Mouse (Mus musculus) kidney, postnatal 14 days (tissue): ENCODE measurements around the gene Klkb1.
"Not testable (repeated sequence)": the region's sequence is repeated elsewhere in the genome, so short reads cannot be mapped to it uniquely, and the experiment has no call there.

ENCODE experiments used
- DNase-seq: peaks from one replicate; pipeline ENCODE4 v3.0.0; 2022; ENCODE audit warnings: mixed read lengths

Gene Klkb1

GRCm38 (mm10) chr8:45294687-45295086 is at the start of gene Klkb1:
Gene Klkb1 (minus strand): TSS chr8:45294859.
- DNase-seq = no peak

- DNase-seq = no peak
Measured at GRCm38 (mm10) chr8:45344298-45344697, 49.6 kb upstream of the Klkb1 start.

- no peak for DNase-seq
Measured at GRCm38 (mm10) chr8:45341630-45342628, 47.3 kb upstream of the Klkb1 start.

GRCm38 (mm10) chr8:45333493-45333892 is 38.8 kb upstream of the Klkb1 start:
- DNase-seq = peak; percentile 16

- DNase-seq = peak; percentile 70
Measured at GRCm38 (mm10) chr8:45332685-45333409, 38.2 kb upstream of the Klkb1 start, which contains the start of gene Cyp4v3. Gene Cyp4v3 (minus strand): TSS chr8:45333216.

GRCm38 (mm10) chr8:45330856-45331255 is 36.2 kb upstream of the Klkb1 start:
- no peak for DNase-seq

- no peak for DNase-seq
Measured at GRCm38 (mm10) chr8:45329206-45329980, 34.7 kb upstream of the Klkb1 start.

GRCm38 (mm10) chr8:45327076-45327475 is 32.4 kb upstream of the Klkb1 start:
- not testable (repeated sequence) for DNase-seq

GRCm38 (mm10) chr8:45324151-45324550 is 29.5 kb upstream of the Klkb1 start:
- DNase-seq = no peak

GRCm38 (mm10) chr8:45321365-45321764 is 26.7 kb upstream of the Klkb1 start:
- no peak for DNase-seq

GRCm38 (mm10) chr8:45320930-45321329 is 26.3 kb upstream of the Klkb1 start:
- no peak for DNase-seq

- no peak for DNase-seq
Measured at GRCm38 (mm10) chr8:45310967-45311366, 16.3 kb upstream of the Klkb1 start.

GRCm38 (mm10) chr8:45308366-45308765 is 13.7 kb upstream of the Klkb1 start, which contains the start of gene Gm45753:
Gene Gm45753 (minus strand): TSS chr8:45308466.
- DNase-seq = no peak

GRCm38 (mm10) chr8:45305479-45305878 is 10.8 kb upstream of the Klkb1 start:
- no peak for DNase-seq

- DNase-seq = no peak
Measured at GRCm38 (mm10) chr8:45304354-45304753, 9.7 kb upstream of the Klkb1 start.

GRCm38 (mm10) chr8:45302390-45302789 is 7.7 kb upstream of the Klkb1 start:
- DNase-seq = no peak

- DNase-seq = no peak
Measured at GRCm38 (mm10) chr8:45295276-45295675, 617 bp upstream of the Klkb1 start.

GRCm38 (mm10) chr8:45291790-45292189 is 2.9 kb downstream of the Klkb1 start:
- DNase-seq = no peak

- DNase-seq = peak; percentile 21
Measured at GRCm38 (mm10) chr8:45281630-45282029, 13.0 kb downstream of the Klkb1 start.

GRCm38 (mm10) chr8:45277453-45277852 is 17.2 kb downstream of the Klkb1 start:
- DNase-seq = no peak

GRCm38 (mm10) chr8:45274317-45274716 is 20.3 kb downstream of the Klkb1 start:
- no peak for DNase-seq

GRCm38 (mm10) chr8:45269056-45269455 is 25.6 kb downstream of the Klkb1 start:
- no peak for DNase-seq

- no peak for DNase-seq
Measured at GRCm38 (mm10) chr8:45268485-45268884, 26.2 kb downstream of the Klkb1 start.
